Mouse (Mus musculus) liver, embryonic 13.5 days (tissue): ENCODE results near the gene Dhx58. TPM values are rescaled to one million over a fixed set of nuclear protein-coding genes. Genes with fewer than 3 reads are reported as not detected.

Experiments
- ATAC-seq: fragments of 200-750 bp; cut with Nextera tagmentation; 2 replicates; pipeline ENCODE4 v1.8.0; 2017; ENCODE audit warnings: low read depth, mild to moderate bottlenecking, moderate number of reproducible peaks, moderate library complexity
- DNase-seq: peaks from one replicate; pipeline ENCODE4 v3.0.0; 2022
- H3K27ac ChIP-seq: fragments of 300-500 bp; sonication (generic); 2 replicates; pipeline ENCODE4 v1.5.1; 2015; ENCODE audit warnings: moderate library complexity, mild to moderate bottlenecking, inconsistent platforms
- H3K27me3 ChIP-seq: fragments of 300-500 bp; sonication (generic); 2 replicates; pipeline ENCODE4 v1.6.1; 2015; ENCODE audit warnings: mild to moderate bottlenecking, inconsistent platforms
- H3K36me3 ChIP-seq: fragments of 300-500 bp; sonication (generic); 2 replicates; pipeline ENCODE4 v1.6.1; 2015; ENCODE audit warnings: mild to moderate bottlenecking, inconsistent platforms
- H3K4me1 ChIP-seq: fragments of 300-500 bp; sonication (generic); replicated peaks from 2 replicates; pipeline ENCODE4 v1.6.1; 2015; ENCODE audit warnings: inconsistent platforms
- H3K4me2 ChIP-seq: fragments of 300-500 bp; sonication (generic); 2 replicates; pipeline ENCODE4 v1.6.1; 2015; ENCODE audit warnings: inconsistent platforms, mild to moderate bottlenecking, moderate library complexity
- H3K4me3 ChIP-seq: fragments of 300-500 bp; sonication (generic); replicated peaks from 2 replicates; pipeline ENCODE4 v1.5.1; 2015; ENCODE audit warnings: mild to moderate bottlenecking, inconsistent platforms
- H3K9ac ChIP-seq: fragments of 300-500 bp; sonication (generic); 2 replicates; pipeline ENCODE4 v1.6.1; 2015; ENCODE audit warnings: mild to moderate bottlenecking, inconsistent platforms
- H3K9me3 ChIP-seq: fragments of 300-500 bp; sonication (generic); replicated peaks from 2 replicates; pipeline ENCODE4 v1.6.1; 2016; ENCODE audit warnings: inconsistent platforms
- WGBS: fragments of 180-500 bp; shearing (Covaris S2); methylation state at CpG from one replicate; pipeline ENCODE4 v1.1.7; 2015; ENCODE audit not compliant: insufficient replicate concordance; 5-methylcytosine and 5-hydroxymethylcytosine counted together
- polyA plus RNA-seq: library from polyadenylated mRNA; unstranded; fragments of >200 nt; fragmentation: Nextera tagmentation; extraction: Ambion mirVana; gene quantifications from 2 replicates; pipeline ENCODE4 v1.2.1, GENCODE M21; 2015

Gene Dhx58
- polyA plus RNA-seq, 1 experiment from 2014 or later: 1.7 TPM

- peak overlapping the region; percentile 52; the same call in 1 of the 2 replicates for H3K4me2 ChIP-seq
- 71% methylated on average over 3 of the region's 3 CpGs for WGBS
- ATAC-seq: no peak
- no peak for DNase-seq
- H3K9me3 ChIP-seq: no peaks in the 10 kb centered on the region
- peaks cover 42% of the 10 kb centered on the region for H3K4me1 ChIP-seq
- H3K27ac ChIP-seq: no peak overlapping the region
- H3K9ac ChIP-seq: no peak overlapping the region
- no peaks in the 10 kb centered on the region for H3K27me3 ChIP-seq
- H3K4me3 ChIP-seq: no peak overlapping the region
- H3K36me3 ChIP-seq: peaks cover 12% of the 10 kb centered on the region
These were observed 3.4 kb downstream of the Dhx58 start for GRCm38 (mm10) chr11:100700710-100701109.

DNA sequence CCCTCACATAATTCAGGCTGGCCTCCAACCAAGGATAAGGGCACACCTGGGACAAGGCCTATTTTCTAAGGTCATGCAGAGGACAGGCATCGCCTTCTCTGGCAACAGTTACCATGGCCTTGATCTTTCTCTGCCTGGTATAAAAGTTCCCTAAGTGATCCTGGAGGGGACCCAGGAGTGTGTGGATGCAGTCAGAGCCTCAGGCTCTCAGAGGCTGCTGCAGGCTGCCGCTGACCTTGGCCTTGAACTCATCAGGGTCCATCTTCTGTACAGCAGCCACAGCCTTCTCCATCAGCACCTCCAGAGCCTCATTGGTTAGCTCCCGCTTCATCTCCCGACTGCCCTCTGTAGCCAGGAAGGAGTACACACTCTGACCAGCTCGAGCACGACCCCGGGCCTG is 6.2 kb downstream of the Dhx58 start:
- Histone ChIP-seq H3K9ac (no peak overlapping the region), H3K4me3 (no peak overlapping the region), H3K36me3 (no peaks in the 10 kb centered on the region), H3K27ac (no peak overlapping the region), H3K4me2 (no peak overlapping the region), H3K27me3 (peaks cover 6% of the 10 kb centered on the region), H3K9me3 (no peaks in the 10 kb centered on the region), H3K4me1 (peaks cover 21% of the 10 kb centered on the region)
- WGBS: 64% methylated on average over 7 of the region's 7 CpGs
- ATAC-seq: no peak
- no peak for DNase-seq

- 30% methylated on average over 5 of the region's 5 CpGs for WGBS
These were observed 9.1 kb downstream of the Dhx58 start for GRCm38 (mm10) chr11:100694926-100695325.

GRCm38 (mm10) chr11:100693154-100693553 is 10.9 kb downstream of the Dhx58 start:
- H3K27me3 ChIP-seq: peaks cover 39% of the 10 kb centered on the region
- H3K4me1 ChIP-seq: peaks cover 15% of the 10 kb centered on the region
- no peak for DNase-seq
- H3K4me2 ChIP-seq: no peak overlapping the region
- H3K9ac ChIP-seq: no peak overlapping the region
- H3K4me3 ChIP-seq: no peak overlapping the region
- H3K27ac ChIP-seq: no peak overlapping the region
- no peaks in the 10 kb centered on the region for H3K36me3 ChIP-seq
- no peaks in the 10 kb centered on the region for H3K9me3 ChIP-seq
- WGBS: 34% methylated on average over 5 of the region's 5 CpGs
- no peak for ATAC-seq

More at GRCm38 (mm10) chr11:100694926-100695325, 9.1 kb downstream of the Dhx58 start:
- DNase-seq (peak; percentile 50), ATAC-seq (no peak)
- Histone ChIP-seq H3K4me1 (peaks cover 15% of the 10 kb centered on the region), H3K9ac (no peak overlapping the region), H3K27ac (no peak overlapping the region), H3K27me3 (peaks cover 36% of the 10 kb centered on the region), H3K36me3 (no peaks in the 10 kb centered on the region), H3K4me3 (no peak overlapping the region), H3K9me3 (no peaks in the 10 kb centered on the region), H3K4me2 (no peak overlapping the region)

DNA sequence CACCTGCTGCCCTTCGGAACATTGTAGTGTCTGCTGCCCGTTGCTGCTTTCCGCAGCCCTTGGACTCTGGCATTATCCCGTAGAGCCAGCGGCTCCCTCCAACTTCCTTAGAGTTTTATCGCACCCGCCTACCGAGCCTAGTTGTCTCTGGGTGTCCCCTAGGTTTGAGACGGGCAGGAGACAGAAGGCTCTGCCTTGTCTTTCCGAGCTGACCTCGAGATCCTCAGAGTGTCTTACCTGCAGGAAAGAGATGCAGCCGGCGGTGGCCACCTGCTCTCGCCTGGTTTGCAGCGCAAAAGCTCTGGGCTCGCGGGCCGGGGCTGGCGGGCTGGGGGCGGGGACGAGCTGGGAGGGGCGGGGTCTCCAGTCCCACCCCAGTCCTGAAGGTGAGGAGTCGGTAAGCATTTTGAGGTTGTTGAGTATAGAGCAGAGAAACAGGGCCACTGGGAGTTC is 11.9 kb downstream of the Dhx58 start, which contains the start of gene Zfp385c:
Gene Zfp385c, minus strand, starts transcription at position 292 of the 453 bp plus-strand sequence.
- H3K9ac ChIP-seq: peak within 1 kb of the TSS; percentile 17; the same call in 1 of the 2 replicates
- WGBS: 1% methylated on average over 23 of the region's 23 CpGs
- H3K27me3 ChIP-seq: peaks cover 39% of the 10 kb centered on the region
- H3K9me3 ChIP-seq: no peaks in the 10 kb centered on the region
- no peak within 1 kb of the TSS for H3K27ac ChIP-seq
- DNase-seq: no peak
- H3K4me3 ChIP-seq: peak within 1 kb of the TSS; percentile 35
- peak within 1 kb of the TSS; percentile 62 for H3K4me2 ChIP-seq
- H3K36me3 ChIP-seq: no peaks in the 10 kb centered on the region
- peaks cover 15% of the 10 kb centered on the region for H3K4me1 ChIP-seq
- 0 out of 2 replicates have a peak, but pooled peaks have one; percentile 31 for ATAC-seq

- Histone ChIP-seq H3K9ac (no peak overlapping the region), H3K36me3 (no peaks in the 10 kb centered on the region), H3K4me2 (no peak overlapping the region), H3K4me3 (no peak overlapping the region), H3K4me1 (peaks cover 15% of the 10 kb centered on the region), H3K27ac (no peak overlapping the region), H3K9me3 (no peaks in the 10 kb centered on the region), H3K27me3 (peaks cover 39% of the 10 kb centered on the region)
- DNase-seq (no peak), ATAC-seq (no peak)
- WGBS: 72% methylated on average over 7 of the region's 7 CpGs
These were observed 13.7 kb downstream of the Dhx58 start for GRCm38 (mm10) chr11:100690389-100690788.

DNA sequence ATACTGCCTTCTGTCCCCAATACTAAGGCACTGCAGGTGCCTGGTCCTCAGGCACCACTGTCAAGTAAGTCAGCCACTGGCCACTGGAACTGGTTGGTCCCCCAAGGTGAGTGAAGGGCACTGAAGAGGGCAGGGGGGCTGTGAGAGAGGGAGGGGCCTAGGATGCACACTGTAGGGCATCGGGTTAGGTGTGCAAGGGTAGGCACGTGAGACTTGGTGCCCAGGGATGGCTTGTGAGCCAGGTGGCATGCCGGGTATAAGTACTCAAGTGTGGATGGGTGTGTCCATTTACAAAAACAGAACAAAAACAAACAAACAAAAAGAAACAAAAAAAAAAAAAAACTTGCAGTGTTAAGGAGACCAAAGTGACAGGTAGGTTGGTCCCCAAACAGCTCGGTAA is 15.6 kb downstream of the Dhx58 start:
- peaks cover 37% of the 10 kb centered on the region for H3K27me3 ChIP-seq
- 63% methylated on average over 4 of the region's 4 CpGs for WGBS
- no peak for DNase-seq
- H3K36me3 ChIP-seq: no peaks in the 10 kb centered on the region
- ATAC-seq: no peak
- no peak overlapping the region for H3K9ac ChIP-seq
- no peak overlapping the region for H3K4me2 ChIP-seq
- no peak overlapping the region for H3K4me3 ChIP-seq
- no peak overlapping the region for H3K27ac ChIP-seq
- H3K4me1 ChIP-seq: peaks cover 15% of the 10 kb centered on the region
- no peaks in the 10 kb centered on the region for H3K9me3 ChIP-seq

DNA sequence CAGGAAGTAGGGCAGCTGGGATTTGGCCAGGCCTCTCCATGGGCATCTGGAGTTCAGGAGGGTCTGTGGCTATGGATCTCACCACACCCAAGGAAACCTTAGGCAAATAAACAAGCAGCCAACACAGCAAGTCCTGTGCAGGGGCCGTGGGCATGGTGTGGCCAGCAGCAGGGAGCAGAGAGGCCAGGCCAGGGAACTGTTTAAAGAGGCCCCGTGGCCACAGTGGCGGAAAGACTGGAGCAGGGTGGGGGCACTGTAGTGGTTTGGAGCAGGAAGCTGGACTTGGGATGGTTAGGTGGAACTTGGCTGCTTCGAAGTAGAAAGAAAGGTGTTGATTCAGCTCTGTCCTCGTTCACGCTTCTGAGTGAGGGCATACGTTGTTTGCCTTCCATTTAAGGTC is 16.8 kb downstream of the Dhx58 start:
- ATAC-seq: no peak
- DNase-seq: no peak
- WGBS: 70% methylated on average over 7 of the region's 7 CpGs
- Histone ChIP-seq H3K36me3 (no peaks in the 10 kb centered on the region), H3K27ac (no peak overlapping the region), H3K4me1 (peaks cover 8% of the 10 kb centered on the region), H3K9ac (no peak overlapping the region), H3K27me3 (peaks cover 26% of the 10 kb centered on the region), H3K9me3 (no peaks in the 10 kb centered on the region), H3K4me3 (no peak overlapping the region), H3K4me2 (no peak overlapping the region)

- H3K9ac ChIP-seq: no peak overlapping the region
- ATAC-seq: no peak
- WGBS: 63% methylated on average over 3 of the region's 3 CpGs
These were observed 18.7 kb downstream of the Dhx58 start for GRCm38 (mm10) chr11:100685371-100685770.

DNA sequence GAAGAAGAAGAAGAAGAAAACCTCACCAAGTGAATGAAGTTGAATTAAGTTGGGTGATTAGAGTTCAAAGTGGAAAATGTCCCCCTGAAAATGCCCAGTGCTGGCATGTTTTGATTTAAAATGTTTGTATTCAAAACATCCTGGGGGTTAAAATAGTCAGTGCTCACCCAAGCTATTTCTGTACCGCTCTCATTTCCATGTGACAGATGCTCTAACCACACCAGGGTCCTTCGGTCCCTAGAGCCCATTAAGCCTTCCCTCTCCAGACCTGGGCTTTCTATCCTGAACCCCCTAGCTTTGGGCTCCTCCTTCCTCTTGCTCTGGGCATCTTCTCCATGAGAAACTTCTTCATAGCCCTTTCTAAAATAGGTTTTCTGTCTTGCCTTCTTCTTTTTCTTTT is 20.0 kb downstream of the Dhx58 start:
- ATAC-seq: no peak
- DNase-seq: no peak
- 62% methylated on average over 2 of the region's 2 CpGs for WGBS
- Histone ChIP-seq H3K9ac (no peak overlapping the region), H3K4me2 (no peak overlapping the region), H3K36me3 (no peaks in the 10 kb centered on the region), H3K27ac (no peak overlapping the region), H3K9me3 (no peaks in the 10 kb centered on the region), H3K27me3 (no peaks in the 10 kb centered on the region; the same call in none of the 2 replicates), H3K4me1 (no peaks in the 10 kb centered on the region), H3K4me3 (no peak overlapping the region)

More at GRCm38 (mm10) chr11:100685371-100685770, 18.7 kb downstream of the Dhx58 start:
- Histone ChIP-seq H3K4me3 (no peak overlapping the region), H3K27me3 (peaks cover 7% of the 10 kb centered on the region), H3K36me3 (no peaks in the 10 kb centered on the region), H3K9me3 (no peaks in the 10 kb centered on the region), H3K27ac (no peak overlapping the region), H3K4me1 (no peaks in the 10 kb centered on the region), H3K4me2 (no peak overlapping the region)
- no peak for DNase-seq

- no peak overlapping the region for H3K4me2 ChIP-seq
- H3K4me1 ChIP-seq: no peaks in the 10 kb centered on the region
- no peaks in the 10 kb centered on the region for H3K9me3 ChIP-seq
- no peak for DNase-seq
- H3K27me3 ChIP-seq: peaks cover 9% of the 10 kb centered on the region
- no peak overlapping the region for H3K9ac ChIP-seq
- no peaks in the 10 kb centered on the region for H3K36me3 ChIP-seq
- WGBS: 61% methylated on average over 5 of the region's 5 CpGs
- no peak overlapping the region for H3K4me3 ChIP-seq
- no peak for ATAC-seq
- H3K27ac ChIP-seq: no peak overlapping the region
These were observed 21.5 kb downstream of the Dhx58 start for GRCm38 (mm10) chr11:100682526-100682925.

DNA sequence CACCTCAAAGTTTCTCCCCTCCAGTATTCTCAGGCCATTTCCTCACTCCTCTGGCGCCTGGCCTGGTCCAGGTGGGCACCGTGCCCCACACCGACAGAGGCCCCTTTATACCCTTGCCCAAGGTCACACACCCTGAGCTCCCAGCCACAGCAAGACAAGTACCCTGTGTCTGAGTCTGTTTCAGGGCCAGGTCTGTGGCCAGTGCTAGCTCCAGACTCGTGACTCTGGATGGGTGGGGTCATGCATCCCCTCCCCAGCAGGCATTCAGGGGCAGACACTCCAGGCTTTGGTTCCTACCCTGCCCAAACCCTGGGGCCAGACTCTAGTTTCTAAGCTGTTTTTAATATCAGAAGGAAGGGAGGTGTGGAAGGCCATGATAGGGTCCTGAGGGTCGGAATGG is 22.2 kb downstream of the Dhx58 start:
- no peak for ATAC-seq
- 70% methylated on average over 5 of the region's 5 CpGs for WGBS

More for the DNA sequence above, 22.2 kb downstream of the Dhx58 start:
- peaks cover 14% of the 10 kb centered on the region for H3K27me3 ChIP-seq
- no peak overlapping the region for H3K9ac ChIP-seq
- no peaks in the 10 kb centered on the region for H3K4me1 ChIP-seq
- H3K36me3 ChIP-seq: no peaks in the 10 kb centered on the region
- no peak overlapping the region for H3K4me2 ChIP-seq
- no peak overlapping the region for H3K4me3 ChIP-seq
- H3K9me3 ChIP-seq: no peaks in the 10 kb centered on the region
- H3K27ac ChIP-seq: no peak overlapping the region
- DNase-seq: no peak
